Mouse (Mus musculus): ENCODE data around the gene Srsf3. TPM values are rescaled to one million over a fixed set of nuclear protein-coding genes. Genes with fewer than 3 reads are reported as not detected.
A peak's percentile ranks its signal among the peaks of the same experiment; 100 is the strongest.
"Not testable (repeated sequence)": the region's sequence is repeated elsewhere in the genome, so short reads cannot be mapped to it uniquely, and the experiment has no call there.

Gene Srsf3
- total RNA-seq (2015; ENCODE audit: low replicate concordance) (336 and 352 TPM in 2 replicates), total RNA-seq (2017; ENCODE audit: low replicate concordance) (441 and 499 TPM in 2 replicates)

- ATAC-seq (replicated peaks; ENCODE audit: low FRiP score, poor library complexity, severe bottlenecking): peak; percentile 90
These were observed at the start of gene Srsf3 for GRCm38 (mm10) chr17:29032274-29033069. Gene Srsf3 (plus strand): TSS chr17:29032628.

DNA sequence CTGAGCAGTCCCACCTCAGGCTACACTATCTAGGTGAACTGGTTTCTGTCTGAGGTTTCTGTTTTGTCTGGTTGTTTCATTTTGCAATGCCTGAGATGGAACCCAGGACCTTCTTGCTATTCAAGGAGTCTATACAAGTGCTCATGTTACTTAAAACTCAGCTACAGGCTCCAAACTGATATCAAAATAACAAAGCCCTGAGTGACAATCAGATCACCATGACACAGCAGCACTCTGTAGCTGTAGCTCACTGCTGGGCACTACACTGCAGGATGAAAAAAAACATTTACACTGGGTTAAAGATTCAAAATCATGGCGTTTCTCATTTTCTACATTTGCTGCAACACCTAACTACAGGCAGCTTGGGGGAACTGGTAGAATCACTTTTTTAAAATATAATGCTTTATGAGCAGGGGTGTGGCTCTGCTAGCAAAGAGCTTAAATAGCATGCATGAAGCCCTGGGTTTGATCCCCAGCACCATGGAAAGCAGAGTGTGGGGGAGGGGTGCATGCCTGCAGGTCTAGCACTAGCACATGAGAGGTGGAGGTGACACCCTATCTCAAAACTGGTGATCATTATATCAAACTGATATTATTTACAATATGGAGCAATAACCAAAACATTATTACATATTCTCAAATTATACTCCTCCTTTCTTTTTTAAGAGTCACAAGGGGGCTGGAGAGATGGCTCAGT lies 47.6 kb upstream of the Srsf3 start:
- no peak for ATAC-seq (replicated peaks; ENCODE audit: low FRiP score, poor library complexity, severe bottlenecking)

GRCm38 (mm10) chr17:28986833-28987232 lies 45.6 kb upstream of the Srsf3 start:
- ATAC-seq (replicated peaks; ENCODE audit: low FRiP score, poor library complexity, severe bottlenecking): peak; percentile 69; the same call in 1 of the 2 replicates

- ATAC-seq (replicated peaks; ENCODE audit: low FRiP score, poor library complexity, severe bottlenecking): peak; percentile 64
These were observed 44.7 kb upstream of the Srsf3 start for GRCm38 (mm10) chr17:28987713-28988112.

DNA sequence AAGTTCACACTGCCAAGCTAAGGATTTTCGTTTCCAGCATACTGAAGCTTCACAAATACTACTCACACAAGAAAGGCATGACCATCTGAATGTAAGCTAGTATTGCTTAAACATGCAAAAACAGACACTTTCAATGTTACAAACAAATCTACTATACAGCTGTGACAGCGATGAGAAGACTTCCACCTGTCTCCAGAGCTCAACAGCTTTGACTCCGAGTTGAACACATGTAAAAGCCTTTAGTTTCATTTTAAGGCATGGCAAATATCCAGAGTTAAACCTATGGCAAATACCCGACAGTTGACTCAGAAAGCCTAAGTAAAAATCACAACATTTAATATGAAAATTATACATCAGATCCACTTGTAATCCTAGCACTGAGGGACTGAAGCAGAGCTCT lies 44.1 kb upstream of the Srsf3 start:
- no peak for ATAC-seq (replicated peaks; ENCODE audit: low FRiP score, poor library complexity, severe bottlenecking)

- ATAC-seq (replicated peaks; ENCODE audit: low FRiP score, poor library complexity, severe bottlenecking): no peak
These were observed 43.4 kb upstream of the Srsf3 start for GRCm38 (mm10) chr17:28988996-28989395.

DNA sequence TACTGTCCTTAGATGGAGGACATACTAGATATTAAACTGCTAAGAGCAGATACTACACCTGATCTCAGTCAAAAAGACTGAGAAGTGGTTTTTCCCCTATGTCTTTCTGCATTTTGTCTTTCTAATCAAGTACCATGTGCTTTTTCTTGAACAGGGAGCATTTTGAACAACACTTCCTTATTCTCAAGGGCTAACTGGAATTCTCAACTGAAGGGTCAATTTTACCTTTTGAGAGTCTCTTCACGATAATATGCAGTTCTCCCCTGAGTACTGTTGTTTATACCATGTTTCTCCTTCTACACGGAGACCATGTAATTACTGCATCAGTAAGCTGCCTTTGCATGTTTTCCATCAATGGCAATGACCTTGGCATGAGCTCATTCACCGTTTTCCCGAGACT lies 42.4 kb upstream of the Srsf3 start:
- ATAC-seq (replicated peaks; ENCODE audit: low FRiP score, poor library complexity, severe bottlenecking): no peak

DNA sequence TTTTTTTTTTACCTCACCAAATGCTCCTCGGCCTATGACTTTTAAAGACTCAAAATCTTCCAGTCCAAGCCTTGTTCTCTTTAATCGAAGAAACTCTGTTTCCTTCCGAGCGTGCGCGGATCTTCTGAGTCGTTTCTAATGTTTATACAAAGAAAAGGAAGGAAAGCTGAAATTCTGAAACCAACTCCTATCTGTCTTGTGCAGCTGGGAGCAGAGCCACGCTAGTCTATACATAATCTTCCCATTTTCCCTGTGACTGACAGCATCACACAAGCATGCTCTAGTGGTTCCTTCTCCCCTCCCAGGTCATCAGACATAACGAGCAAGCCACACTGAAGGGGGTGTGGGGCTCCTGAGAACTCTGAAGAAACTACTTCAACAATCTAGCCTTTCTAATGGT lies 41.1 kb upstream of the Srsf3 start:
- ATAC-seq (replicated peaks; ENCODE audit: low FRiP score, poor library complexity, severe bottlenecking): no peak

- no peak for ATAC-seq (replicated peaks; ENCODE audit: low FRiP score, poor library complexity, severe bottlenecking)
These were observed 40.3 kb upstream of the Srsf3 start for GRCm38 (mm10) chr17:28992105-28992504.

DNA sequence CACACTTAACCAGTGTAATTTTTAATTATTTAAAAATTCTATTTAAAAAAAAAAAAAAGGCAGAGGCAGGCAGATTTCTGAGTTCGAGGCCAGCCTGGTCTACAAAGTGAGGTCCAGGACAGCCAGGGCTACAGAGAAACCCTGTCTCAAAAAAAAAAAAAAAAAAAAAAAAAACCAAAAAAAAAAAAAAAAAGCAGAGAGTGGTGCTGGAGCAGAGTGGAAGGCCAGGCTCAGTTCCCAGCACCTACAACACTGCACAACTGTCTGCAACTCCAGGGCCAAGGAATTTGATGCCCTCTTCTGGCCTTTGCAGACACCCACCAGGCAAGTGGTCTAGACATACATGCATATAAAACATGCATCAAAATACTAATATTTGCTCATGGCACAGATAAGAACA lies 39.4 kb upstream of the Srsf3 start:
- ATAC-seq (replicated peaks; ENCODE audit: low FRiP score, poor library complexity, severe bottlenecking): not testable (repeated sequence)

- no peak for ATAC-seq (replicated peaks; ENCODE audit: low FRiP score, poor library complexity, severe bottlenecking)
These were observed 37.8 kb upstream of the Srsf3 start for GRCm38 (mm10) chr17:28994615-28995014.

- no peak for ATAC-seq (replicated peaks; ENCODE audit: low FRiP score, poor library complexity, severe bottlenecking)
These were observed 32.0 kb upstream of the Srsf3 start for GRCm38 (mm10) chr17:29000465-29000864.

DNA sequence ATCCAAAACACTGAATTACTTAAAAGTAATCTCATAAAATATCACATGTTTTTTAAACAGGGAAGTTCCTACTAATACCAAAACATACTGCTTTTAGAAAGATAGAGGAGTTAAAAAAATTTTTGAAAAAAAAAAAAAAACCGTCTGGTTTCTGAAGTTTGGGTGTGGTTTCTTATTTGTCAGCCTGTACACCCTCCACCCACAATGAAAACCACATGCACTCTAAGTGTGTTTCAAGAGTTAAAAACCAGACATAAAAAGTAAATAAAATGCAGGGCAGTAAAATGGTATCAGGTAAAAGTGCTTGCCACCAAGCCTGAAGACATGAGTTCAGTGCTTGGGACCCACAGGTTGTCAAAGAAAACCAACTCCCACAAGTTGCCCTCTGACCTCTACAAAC lies 28.7 kb upstream of the Srsf3 start:
- ATAC-seq (replicated peaks; ENCODE audit: low FRiP score, poor library complexity, severe bottlenecking): no peak

DNA sequence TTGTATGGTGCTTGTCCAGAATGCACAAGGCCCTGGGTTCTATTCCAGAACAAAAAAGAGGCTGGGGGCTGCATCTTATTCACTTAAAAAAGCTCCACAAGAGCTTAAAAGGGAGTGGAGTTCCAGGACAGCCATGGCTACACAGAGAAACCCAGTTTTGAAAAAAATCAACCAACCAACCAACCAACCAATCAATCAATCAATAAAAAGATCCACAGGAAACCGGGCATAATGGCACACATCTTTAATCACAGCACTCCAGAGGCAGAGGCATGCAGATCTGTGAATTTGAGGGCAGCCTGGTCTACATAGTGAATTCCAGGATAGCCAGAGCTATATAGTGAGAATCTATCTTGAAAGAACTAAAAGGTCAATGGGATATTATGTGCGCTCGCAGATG lies 27.4 kb upstream of the Srsf3 start:
- ATAC-seq (replicated peaks; ENCODE audit: low FRiP score, poor library complexity, severe bottlenecking): no peak

DNA sequence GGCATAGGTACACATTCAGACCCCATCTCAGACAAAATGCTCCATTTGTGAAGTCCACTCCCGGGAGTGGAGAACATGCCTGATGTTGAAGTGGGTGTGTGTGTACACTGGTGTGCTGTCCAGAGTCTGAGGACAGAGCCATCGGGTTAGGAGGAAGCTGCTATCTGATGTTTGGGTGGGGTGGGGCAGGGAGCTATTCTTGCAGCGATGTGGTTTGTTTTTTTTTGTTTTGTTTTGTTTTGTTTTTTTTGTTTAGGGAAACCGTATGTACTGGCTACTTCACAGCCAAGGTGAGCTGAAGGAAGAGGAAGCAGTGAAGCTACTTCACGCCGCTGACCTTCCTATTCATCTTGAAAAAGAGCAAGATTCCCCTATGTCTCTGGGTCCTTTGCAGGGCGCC lies 25.6 kb upstream of the Srsf3 start:
- ATAC-seq (replicated peaks; ENCODE audit: low FRiP score, poor library complexity, severe bottlenecking): peak; percentile 68

DNA sequence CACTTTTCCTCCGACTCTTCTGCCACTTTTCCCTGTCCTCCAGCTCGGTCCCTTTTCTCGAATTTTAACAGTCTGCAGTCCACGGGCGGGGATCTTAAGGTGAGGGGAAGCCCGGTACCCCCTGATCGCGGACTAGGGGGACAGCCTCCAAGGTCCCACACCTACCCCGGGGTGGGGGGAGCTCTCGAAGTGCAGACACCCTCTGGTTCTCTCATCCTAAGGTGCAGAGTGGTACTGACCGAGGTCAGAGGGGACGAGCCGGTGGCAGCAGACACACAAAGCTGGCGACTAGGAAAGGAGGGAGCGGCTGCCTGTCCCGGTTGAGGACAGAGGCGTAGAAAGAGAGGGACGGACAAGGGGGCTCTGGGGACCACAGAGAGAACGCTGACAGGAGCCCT lies 25.2 kb upstream of the Srsf3 start:
- ATAC-seq (replicated peaks; ENCODE audit: low FRiP score, poor library complexity, severe bottlenecking): peak; percentile 53

- peak; percentile 89 for ATAC-seq (replicated peaks; ENCODE audit: low FRiP score, poor library complexity, severe bottlenecking)
These were observed 24.6 kb upstream of the Srsf3 start, which contains the start of gene Stk38 for GRCm38 (mm10) chr17:29007641-29008325. Gene Stk38 (minus strand): TSS chr17:29007995.

GRCm38 (mm10) chr17:29008326-29008650 lies 24.1 kb upstream of the Srsf3 start:
- no peak for ATAC-seq (replicated peaks; ENCODE audit: low FRiP score, poor library complexity, severe bottlenecking)

DNA sequence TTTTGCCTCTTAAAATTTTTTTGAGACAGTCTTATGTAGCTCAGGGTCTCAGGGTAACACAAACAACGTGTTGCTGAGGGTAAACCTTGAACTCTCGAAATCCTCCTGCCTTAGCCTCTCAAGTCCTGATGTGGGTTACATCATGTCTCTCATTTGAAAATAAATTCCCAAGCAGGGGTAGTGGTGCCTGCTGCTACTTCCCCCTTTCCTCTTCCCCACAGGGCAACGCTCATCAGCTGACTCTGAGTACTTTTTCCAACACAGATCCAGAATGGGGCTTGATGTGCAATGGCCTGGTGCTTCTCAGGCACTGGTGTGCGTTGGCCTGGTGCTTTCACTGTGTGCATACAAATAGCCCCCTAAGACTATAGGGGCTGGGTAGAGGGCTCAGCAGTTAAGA lies 23.2 kb upstream of the Srsf3 start:
- no peak for ATAC-seq (replicated peaks; ENCODE audit: low FRiP score, poor library complexity, severe bottlenecking)

- no peak for ATAC-seq (replicated peaks; ENCODE audit: low FRiP score, poor library complexity, severe bottlenecking)
These were observed 18.2 kb upstream of the Srsf3 start for GRCm38 (mm10) chr17:29014235-29014634.

DNA sequence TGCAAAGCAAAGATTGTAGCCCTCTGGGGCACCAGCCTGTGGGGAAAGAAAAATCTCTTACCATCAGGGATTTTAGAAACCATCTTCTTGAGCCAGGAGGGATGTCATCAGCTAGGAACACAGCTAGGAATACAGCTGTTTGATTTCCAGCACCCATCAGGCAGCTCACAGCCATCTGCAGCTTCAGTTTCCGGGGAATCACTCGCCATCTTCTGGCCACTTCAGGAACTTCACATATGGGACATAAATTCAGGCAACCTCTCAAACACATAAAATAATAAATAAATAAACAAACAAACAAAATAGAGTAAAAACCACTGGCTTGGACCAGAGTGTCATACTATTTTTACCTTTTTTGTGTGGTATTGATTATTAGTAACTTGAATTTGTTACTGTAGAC lies 16.8 kb upstream of the Srsf3 start:
- peak; percentile 71 for ATAC-seq (replicated peaks; ENCODE audit: low FRiP score, poor library complexity, severe bottlenecking)
